Mouse (Mus musculus): ENCODE data around the gene Podxl.

- TF ChIP-seq CTCF (IDR thresholded peaks at IDR 0.05; ENCODE audit: low read depth, low read length): no peak
- no peak for TF ChIP-seq POLR2A (IDR thresholded peaks at IDR 0.05; ENCODE audit: extremely low read depth, insufficient read depth, low read length)
Measured at GRCm38 (mm10) chr6:31556460-31557100, 7.2 kb downstream of the Podxl start.
